Mouse (Mus musculus) CH12F3 (cell line): Measurements from ENCODE around the gene Zmym4.

ENCODE experiments used
- in situ Hi-C: fragments of 300-500 bp; cut with MboI; formaldehyde crosslinking; loops from 2 replicates; pipeline ENCODE4 v1.14.3; 2020; ENCODE audit warnings: low sequenced_read_pairs

The Zmym4 gene

GRCm38 (mm10) chr4:126831122-126831521 is 136.8 kb downstream of the Zmym4 start:
- in situ Hi-C loops, result loop anchor here (25.0 kb wide), 1 partner anchor 219 kb away; the partner anchor contains the start of gene 5730409E04Rik

GRCm38 (mm10) chr4:126823917-126824316 is 144.0 kb downstream of the Zmym4 start:
- in situ Hi-C loops, result no loop called here

GRCm38 (mm10) chr4:126822891-126823882 is 144.7 kb downstream of the Zmym4 start:
- in situ Hi-C loops, result no loop called here

DNA sequence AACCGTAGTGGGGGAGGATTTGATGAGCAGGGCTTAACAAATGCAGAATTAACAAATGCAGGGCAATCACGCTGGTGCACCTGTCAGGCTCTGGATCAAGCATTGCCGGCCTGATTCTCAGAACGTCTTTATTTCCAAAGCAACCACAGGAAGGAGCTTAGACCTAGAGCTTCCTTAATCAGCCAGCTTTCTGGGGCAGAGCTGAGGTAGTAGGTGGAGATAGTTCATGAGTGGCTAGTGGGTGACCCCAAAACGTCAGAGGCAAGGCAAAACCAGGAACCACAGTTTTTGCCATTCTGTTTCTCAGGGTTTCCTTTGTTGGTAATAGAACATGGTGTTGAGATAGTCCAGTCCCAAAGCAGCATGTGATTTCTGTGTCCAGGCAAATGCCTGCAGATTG is 153.1 kb downstream of the Zmym4 start:
- in situ Hi-C loops, result no loop called here

GRCm38 (mm10) chr4:126813212-126813611 is 154.7 kb downstream of the Zmym4 start:
- in situ Hi-C loops, result no loop called here
